Mouse (Mus musculus): Measurements from ENCODE around the gene Pnpla2. TPM values are rescaled to one million over a fixed set of nuclear protein-coding genes. Genes with fewer than 3 reads are reported as not detected.

The Pnpla2 gene
- polyA plus RNA-seq, 1 experiment from 2014 or later = 82.1 TPM

DNA sequence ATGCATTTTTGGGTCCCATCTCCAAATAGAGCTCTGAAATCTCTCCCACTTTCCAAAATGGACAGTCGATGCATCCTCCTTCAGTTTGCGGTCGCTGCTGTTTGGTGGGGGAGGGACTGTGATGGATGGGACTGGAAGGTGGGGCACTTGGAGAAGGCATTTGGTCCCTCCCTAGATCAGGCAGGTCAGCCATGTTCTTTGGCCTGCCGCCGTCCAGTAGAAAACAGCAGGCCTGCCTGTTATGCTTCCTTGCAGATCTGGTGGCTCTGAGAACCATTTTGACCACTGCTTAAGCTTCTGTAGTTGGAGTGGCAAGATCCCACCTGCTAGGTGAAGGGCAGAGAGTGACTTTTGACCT, 13.1 kb downstream of the Pnpla2 start:
- Histone ChIP-seq H3K4me1 (replicated peaks; ENCODE audit: control insufficient read depth, insufficient read depth) (peaks cover 18% of the 10 kb centered on the region), H3K27me3 (ENCODE audit: control insufficient read depth, insufficient read depth, low read length) (0 out of 2 replicates have a peak, but pooled peaks cover 2% of the 10 kb centered on the region), H3K4me2 (replicated peaks; ENCODE audit: low read depth) (peak overlapping the region; percentile 82), H3K36me3 (ENCODE audit: control insufficient read depth, insufficient read depth, low read length) (peaks cover 19% of the 10 kb centered on the region), H3K9me3 (ENCODE audit: control insufficient read depth, low read length) (no peaks in the 10 kb centered on the region), H3K27ac (replicated peaks) (peak overlapping the region; percentile 94), H3K4me3 (ENCODE audit: low read depth, low read length) (peak overlapping the region; percentile 72), H3K9ac (ENCODE audit: low read length) (peak overlapping the region; percentile 86)
- DNase-seq (ENCODE audit: low spot score) (no peak), ATAC-seq (ENCODE audit: low FRiP score, low TSS enrichment) (no peak)
- TF ChIP-seq EP300 (optimal IDR thresholded peaks at IDR 0.05) (no peak), CTCF (IDR thresholded peaks at IDR 0.05; ENCODE audit: low read depth) (no peak)
- WGBS = 11% methylated on average over 5 of the region's 5 CpGs

DNA sequence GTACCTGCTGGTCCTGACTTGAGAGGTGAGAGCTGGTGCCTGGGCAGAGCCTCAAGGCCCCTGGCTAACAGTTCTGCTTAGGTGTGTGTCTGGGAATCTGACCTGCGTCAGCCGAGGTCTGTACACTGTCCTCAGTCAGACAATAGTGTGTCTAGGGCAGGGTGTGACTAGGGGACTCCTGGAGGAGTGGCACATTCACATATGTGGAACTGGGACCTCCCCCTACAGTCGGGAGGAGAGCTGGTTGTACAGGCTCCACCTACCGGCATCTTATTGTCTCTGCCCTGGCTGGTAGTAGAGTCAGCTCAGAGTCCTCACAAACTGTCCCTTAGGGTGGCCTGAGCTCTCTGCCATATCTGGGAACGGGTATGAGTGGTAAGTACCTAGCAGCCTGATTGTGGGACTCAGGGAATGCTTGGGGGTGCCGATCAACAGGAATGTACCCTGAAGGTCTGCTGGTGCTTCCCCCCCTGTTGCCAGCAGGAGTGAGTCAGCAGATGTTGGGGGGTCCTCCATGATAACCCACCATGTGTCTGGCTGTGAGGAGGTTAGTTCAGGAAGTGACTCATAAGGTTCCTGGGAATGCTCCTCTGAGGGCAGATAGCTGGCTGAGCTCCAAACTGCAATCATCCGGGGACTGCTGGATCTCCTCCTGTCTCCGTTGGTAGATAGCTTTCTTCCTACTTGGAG, 13.7 kb downstream of the Pnpla2 start:
- H3K4me1 ChIP-seq (replicated peaks; ENCODE audit: control insufficient read depth, insufficient read depth) = peaks cover 18% of the 10 kb centered on the region

DNA sequence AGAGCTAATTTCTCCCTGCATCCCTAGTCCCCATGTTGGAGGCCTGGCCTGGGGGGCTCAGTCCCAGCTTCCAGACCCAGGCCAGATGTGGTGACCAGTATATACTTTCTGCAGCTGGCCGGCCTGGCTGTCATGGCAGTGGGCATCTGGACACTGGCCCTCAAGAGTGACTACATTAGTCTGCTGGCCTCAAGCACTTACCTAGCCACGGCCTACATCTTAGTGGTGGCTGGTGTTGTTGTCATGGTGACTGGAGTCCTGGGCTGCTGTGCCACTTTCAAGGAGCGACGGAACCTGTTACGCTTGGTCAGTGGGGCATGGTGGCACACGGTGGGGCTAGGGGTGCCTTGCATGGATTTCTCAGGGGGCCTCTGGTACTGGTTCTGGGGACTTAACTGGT, 14.4 kb downstream of the Pnpla2 start:
- DNase-seq (ENCODE audit: low spot score) (no peak), ATAC-seq (ENCODE audit: low FRiP score, low TSS enrichment) (no peak)
- H3K9me3 ChIP-seq (ENCODE audit: control insufficient read depth, low read length) = no peaks in the 10 kb centered on the region
- peaks cover 21% of the 10 kb centered on the region for H3K4me1 ChIP-seq (replicated peaks; ENCODE audit: control insufficient read depth, insufficient read depth)
- H3K4me3 ChIP-seq (ENCODE audit: low read depth, low read length) = peak overlapping the region; percentile 72; the same call in 1 of the 2 replicates
- 0 out of 2 replicates have a peak, but pooled peaks cover 2% of the 10 kb centered on the region for H3K27me3 ChIP-seq (ENCODE audit: control insufficient read depth, insufficient read depth, low read length)
- H3K27ac ChIP-seq (replicated peaks) = peak overlapping the region; percentile 94
- no peak for TF ChIP-seq EP300 (optimal IDR thresholded peaks at IDR 0.05)
- TF ChIP-seq CTCF (IDR thresholded peaks at IDR 0.05; ENCODE audit: low read depth) = no peak
- 78% methylated on average over 6 of the region's 6 CpGs for WGBS
- H3K9ac ChIP-seq (ENCODE audit: low read length) = peak overlapping the region; percentile 86; the same call in 1 of the 2 replicates
- peaks cover 19% of the 10 kb centered on the region for H3K36me3 ChIP-seq (ENCODE audit: control insufficient read depth, insufficient read depth, low read length)
- H3K4me2 ChIP-seq (replicated peaks; ENCODE audit: low read depth) = peak overlapping the region; percentile 82

More for the DNA sequence above, 13.7 kb downstream of the Pnpla2 start:
- H3K9ac ChIP-seq (ENCODE audit: low read length) = peak overlapping the region; percentile 86
- no peak for TF ChIP-seq EP300 (optimal IDR thresholded peaks at IDR 0.05)
- peak; percentile 73 for TF ChIP-seq CTCF (IDR thresholded peaks at IDR 0.05; ENCODE audit: low read depth)
- peak overlapping the region; percentile 82 for H3K4me2 ChIP-seq (replicated peaks; ENCODE audit: low read depth)
- 0 out of 2 replicates have a peak, but pooled peaks cover 2% of the 10 kb centered on the region for H3K27me3 ChIP-seq (ENCODE audit: control insufficient read depth, insufficient read depth, low read length)
- WGBS = 3% methylated on average over 8 of the region's 8 CpGs
- ATAC-seq (ENCODE audit: low FRiP score, low TSS enrichment) (peak; percentile 57), DNase-seq (ENCODE audit: low spot score) (peak; percentile 65)
- peak overlapping the region; percentile 94 for H3K27ac ChIP-seq (replicated peaks)
- peak overlapping the region; percentile 72 for H3K4me3 ChIP-seq (ENCODE audit: low read depth, low read length)
- no peaks in the 10 kb centered on the region for H3K9me3 ChIP-seq (ENCODE audit: control insufficient read depth, low read length)
- peaks cover 19% of the 10 kb centered on the region for H3K36me3 ChIP-seq (ENCODE audit: control insufficient read depth, insufficient read depth, low read length)

DNA sequence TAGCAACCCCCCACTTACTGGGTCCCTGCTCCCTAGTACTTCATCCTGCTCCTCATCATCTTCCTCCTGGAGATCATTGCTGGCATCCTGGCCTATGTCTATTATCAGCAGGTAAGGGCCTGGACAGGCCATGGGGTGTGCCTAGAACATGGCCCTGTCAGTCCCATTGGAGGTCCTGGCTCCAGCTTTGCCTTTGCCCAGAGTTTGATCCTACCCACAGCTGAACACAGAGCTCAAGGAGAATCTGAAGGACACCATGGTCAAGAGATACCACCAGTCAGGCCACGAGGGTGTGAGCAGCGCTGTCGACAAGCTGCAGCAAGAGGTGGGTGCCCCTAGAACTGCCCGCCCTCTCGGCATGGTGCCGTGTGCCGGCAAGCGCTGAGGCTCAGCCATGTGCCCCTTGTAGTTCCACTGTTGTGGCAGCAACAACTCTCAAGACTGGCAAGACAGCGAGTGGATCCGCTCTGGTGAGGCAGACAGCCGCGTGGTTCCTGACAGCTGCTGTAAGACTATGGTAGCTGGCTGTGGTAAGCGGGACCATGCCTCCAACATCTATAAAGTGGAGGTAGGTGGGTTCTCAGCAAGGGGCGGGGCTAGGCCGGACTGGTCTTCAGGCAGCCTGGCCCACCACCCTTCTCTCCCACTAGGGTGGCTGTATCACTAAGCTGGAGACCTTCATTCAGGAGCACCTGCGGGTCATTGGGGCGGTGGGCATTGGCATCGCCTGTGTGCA, 15.1 kb downstream of the Pnpla2 start:
- no peaks in the 10 kb centered on the region for H3K27me3 ChIP-seq (ENCODE audit: control insufficient read depth, insufficient read depth, low read length)
- no peak overlapping the region for H3K27ac ChIP-seq (replicated peaks)
- H3K4me2 ChIP-seq (replicated peaks; ENCODE audit: low read depth) = no peak overlapping the region
- no peak overlapping the region for H3K4me3 ChIP-seq (ENCODE audit: low read depth, low read length)
- peaks cover 19% of the 10 kb centered on the region for H3K36me3 ChIP-seq (ENCODE audit: control insufficient read depth, insufficient read depth, low read length)
- H3K9me3 ChIP-seq (ENCODE audit: control insufficient read depth, low read length) = no peaks in the 10 kb centered on the region
- TF ChIP-seq CTCF (IDR thresholded peaks at IDR 0.05; ENCODE audit: low read depth) (no peak), EP300 (optimal IDR thresholded peaks at IDR 0.05) (no peak)
- peaks cover 21% of the 10 kb centered on the region for H3K4me1 ChIP-seq (replicated peaks; ENCODE audit: control insufficient read depth, insufficient read depth)
- H3K9ac ChIP-seq (ENCODE audit: low read length) = no peak overlapping the region
- 90% methylated on average over 18 of the region's 18 CpGs for WGBS
- no peak for ATAC-seq (ENCODE audit: low FRiP score, low TSS enrichment)
- no peak for DNase-seq (ENCODE audit: low spot score)

DNA sequence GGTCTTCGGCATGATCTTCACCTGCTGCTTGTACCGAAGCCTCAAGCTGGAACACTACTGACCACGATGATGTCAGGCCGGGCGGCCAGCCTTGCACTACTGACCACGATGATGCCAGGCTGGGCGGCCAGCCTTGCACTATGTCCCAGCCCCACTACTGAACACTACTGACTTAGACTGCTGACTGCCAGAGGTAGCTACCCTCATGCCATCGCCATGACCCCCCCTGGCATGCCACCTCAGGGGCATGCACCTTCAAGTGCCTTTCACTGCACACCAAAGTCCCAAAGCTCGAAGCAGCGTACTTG, 15.6 kb downstream of the Pnpla2 start:
- Histone ChIP-seq H3K4me3 (ENCODE audit: low read depth, low read length) (no peak overlapping the region), H3K36me3 (ENCODE audit: control insufficient read depth, insufficient read depth, low read length) (peaks cover 19% of the 10 kb centered on the region), H3K4me1 (replicated peaks; ENCODE audit: control insufficient read depth, insufficient read depth) (peaks cover 19% of the 10 kb centered on the region), H3K27me3 (ENCODE audit: control insufficient read depth, insufficient read depth, low read length) (no peaks in the 10 kb centered on the region), H3K9me3 (ENCODE audit: control insufficient read depth, low read length) (no peaks in the 10 kb centered on the region), H3K9ac (ENCODE audit: low read length) (no peak overlapping the region), H3K27ac (replicated peaks) (no peak overlapping the region), H3K4me2 (replicated peaks; ENCODE audit: low read depth) (no peak overlapping the region)
- WGBS = 93% methylated on average over 10 of the region's 10 CpGs
- TF ChIP-seq EP300 (optimal IDR thresholded peaks at IDR 0.05) (no peak), CTCF (IDR thresholded peaks at IDR 0.05; ENCODE audit: low read depth) (no peak)
- ATAC-seq (ENCODE audit: low FRiP score, low TSS enrichment) (no peak), DNase-seq (ENCODE audit: low spot score) (no peak)

DNA sequence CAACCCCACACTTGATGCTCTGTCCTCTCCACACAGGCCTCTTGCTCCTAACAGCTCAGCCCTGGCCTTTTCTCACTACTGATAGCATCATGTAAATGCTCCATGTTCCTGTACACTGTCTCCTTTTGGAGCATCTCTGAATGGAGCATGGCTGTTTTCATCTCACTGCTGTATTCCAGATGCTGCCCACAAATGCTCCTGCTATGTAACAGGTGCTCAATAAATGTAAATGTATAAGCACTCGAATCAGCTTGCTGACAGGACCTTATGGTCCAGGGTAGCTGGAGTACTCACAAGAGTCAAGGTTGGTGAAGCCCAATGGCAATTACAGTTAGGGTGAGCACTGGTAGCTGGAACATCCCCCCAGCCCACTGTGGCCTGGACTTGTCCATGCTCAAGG, 16.2 kb downstream of the Pnpla2 start:
- TF ChIP-seq CTCF (IDR thresholded peaks at IDR 0.05; ENCODE audit: low read depth) = no peak
- TF ChIP-seq EP300 (optimal IDR thresholded peaks at IDR 0.05) = no peak
- H3K9me3 ChIP-seq (ENCODE audit: control insufficient read depth, low read length) = no peaks in the 10 kb centered on the region
- no peak overlapping the region for H3K4me2 ChIP-seq (replicated peaks; ENCODE audit: low read depth)
- no peak for ATAC-seq (ENCODE audit: low FRiP score, low TSS enrichment)
- peaks cover 19% of the 10 kb centered on the region for H3K36me3 ChIP-seq (ENCODE audit: control insufficient read depth, insufficient read depth, low read length)
- no peak overlapping the region for H3K9ac ChIP-seq (ENCODE audit: low read length)
- H3K4me1 ChIP-seq (replicated peaks; ENCODE audit: control insufficient read depth, insufficient read depth) = peaks cover 23% of the 10 kb centered on the region
- no peak overlapping the region for H3K27ac ChIP-seq (replicated peaks)
- DNase-seq (ENCODE audit: low spot score) = no peak
- no peaks in the 10 kb centered on the region for H3K27me3 ChIP-seq (ENCODE audit: control insufficient read depth, insufficient read depth, low read length)
- WGBS = 91% methylated on average over 1 of the region's 1 CpGs
- H3K4me3 ChIP-seq (ENCODE audit: low read depth, low read length) = no peak overlapping the region
